Mouse (Mus musculus) gastrocnemius, postnatal 4 days (tissue): ENCODE results near the gene Pstpip1. TPM values are rescaled to one million over a fixed set of nuclear protein-coding genes. Genes with fewer than 3 reads are reported as not detected.
A peak's percentile ranks its signal among the peaks of the same experiment; 100 is the strongest.

Experiments
- DNase-seq, 2 experiments: peaks; one replicate each; pipeline ENCODE4 v3.0.0; 2021 to 2022; ENCODE audit warnings: low spot score in 2 of 2, mixed read lengths in 2 of 2
- total RNA-seq, 2 experiments: library from RNA; stranded (reverse); gene quantifications; 2 replicates each; pipeline ENCODE4 v1.2.3; 2021

Gene Pstpip1
- total RNA-seq, 2 experiments from 2014 or later: 1.3 to 2.0 TPM

GRCm38 (mm10) chr9:56146326-56146923 is 56.7 kb downstream of the Pstpip1 start:
- no peak for DNase-seq

GRCm38 (mm10) chr9:56151745-56152481 is 62.2 kb downstream of the Pstpip1 start:
- DNase-seq: no peak

DNA sequence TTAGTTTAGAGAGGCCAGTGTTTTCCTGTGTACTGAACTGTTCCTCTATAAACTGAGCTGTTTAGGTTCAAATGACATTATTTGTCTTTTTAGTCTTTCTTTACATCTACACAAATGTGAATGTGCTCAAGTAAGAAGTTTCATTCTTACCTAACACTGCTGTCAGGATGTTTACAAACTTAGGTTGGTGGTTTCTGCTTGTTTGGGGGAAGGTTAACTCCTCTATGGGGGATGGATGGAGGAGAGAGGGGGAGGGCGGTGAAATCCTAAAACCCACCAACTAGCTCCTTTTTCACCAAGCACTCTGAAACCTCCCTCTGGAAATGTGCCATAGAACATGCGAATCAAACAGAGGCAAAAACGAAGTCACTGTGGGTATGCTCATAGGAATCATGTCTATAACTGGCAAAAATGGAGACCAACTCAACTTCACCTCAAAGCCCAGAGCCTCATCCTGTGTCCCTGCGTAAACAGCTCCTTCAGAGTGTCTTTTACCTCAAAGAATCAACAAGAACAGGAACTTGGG is 62.8 kb downstream of the Pstpip1 start:
- DNase-seq: no peak

DNA sequence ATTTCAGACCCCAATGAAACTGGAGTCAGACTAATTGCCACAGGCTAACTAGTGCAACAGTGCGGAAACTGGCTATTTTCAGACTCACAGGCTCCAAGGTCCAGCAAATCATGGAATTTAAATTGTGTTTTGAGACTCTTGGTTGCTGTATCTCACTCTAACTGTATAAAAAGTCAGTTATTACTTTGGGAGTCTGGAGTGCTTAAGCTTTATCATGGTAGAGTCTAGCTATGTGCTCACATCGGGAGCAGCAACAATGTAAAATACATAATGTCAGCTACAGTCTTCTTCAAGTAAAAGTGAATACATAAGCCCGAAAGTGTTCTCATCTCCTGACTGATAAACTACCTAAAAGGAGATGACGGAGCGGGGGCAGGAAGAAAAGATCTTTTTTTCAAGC is 64.8 kb downstream of the Pstpip1 start:
- no peak for DNase-seq

DNA sequence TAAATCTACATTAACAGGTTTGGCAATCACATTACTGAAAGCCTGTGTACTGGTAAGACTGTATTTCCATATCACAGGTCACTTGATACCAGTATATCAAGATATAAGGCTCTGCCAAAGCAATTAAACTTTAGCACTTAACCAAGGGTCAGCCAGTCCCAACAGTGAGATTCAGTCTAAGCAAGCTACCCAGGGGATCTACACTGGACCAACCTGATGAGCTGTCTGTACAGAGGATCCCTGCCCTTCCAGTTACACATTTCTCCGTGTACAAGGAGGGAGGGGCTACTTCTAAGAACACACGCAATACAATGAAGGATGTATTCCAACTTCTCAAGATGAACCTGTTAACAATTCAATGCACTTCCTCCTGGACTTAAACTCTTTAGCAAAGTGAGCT is 68.3 kb downstream of the Pstpip1 start:
- no peak for DNase-seq

DNA sequence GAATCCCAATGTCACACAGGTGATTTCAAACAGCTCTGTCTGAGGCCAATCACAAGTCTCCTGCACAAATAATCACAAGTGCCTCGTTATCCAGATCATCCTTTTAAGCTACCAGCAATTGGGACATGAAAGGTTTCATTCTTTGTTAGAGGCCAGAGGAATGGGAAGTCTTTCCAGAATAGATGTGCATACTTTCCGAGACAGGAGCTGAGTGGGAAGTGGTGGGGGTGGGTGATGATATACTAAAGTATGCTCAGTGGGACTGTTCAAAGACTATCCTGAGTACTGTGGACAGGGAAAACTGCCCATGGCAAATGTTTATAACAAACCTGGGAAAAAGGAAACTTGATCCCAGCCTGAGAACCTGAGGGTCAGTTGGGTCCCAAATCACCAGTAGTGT is 69.7 kb downstream of the Pstpip1 start:
- no peak for DNase-seq

- peak; percentile 83 to 91 for DNase-seq
These were observed 70.8 kb downstream of the Pstpip1 start for GRCm38 (mm10) chr9:56160341-56161141.

- DNase-seq: no peak
These were observed 75.6 kb downstream of the Pstpip1 start, which contains the start of gene Tspan3 for GRCm38 (mm10) chr9:56165377-56165776. Gene Tspan3, minus strand, starts transcription at chr9:56165477.

- no peak for DNase-seq
These were observed 76.4 kb downstream of the Pstpip1 start for GRCm38 (mm10) chr9:56166161-56166560.

- DNase-seq: no peak
These were observed 77.9 kb downstream of the Pstpip1 start for GRCm38 (mm10) chr9:56167690-56168089.

DNA sequence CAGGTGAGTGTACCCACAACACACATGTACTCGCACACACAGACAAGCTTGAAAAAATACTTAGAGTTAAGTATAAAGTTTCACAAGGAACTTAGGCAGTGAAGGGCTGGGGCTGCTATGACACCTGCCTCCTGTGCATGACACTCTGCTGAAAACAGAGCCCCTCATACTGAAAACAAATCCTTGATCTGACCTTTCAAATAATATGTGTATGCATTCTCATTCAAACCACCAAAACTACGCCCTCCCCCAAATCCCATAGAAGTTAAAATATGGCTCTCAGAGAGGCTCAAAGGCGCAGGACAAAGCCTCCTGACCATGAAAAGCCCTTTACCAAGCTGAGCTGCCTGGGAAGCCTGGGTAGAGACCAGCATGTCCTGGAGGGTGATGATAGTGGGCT is 85.6 kb downstream of the Pstpip1 start:
- no peak for DNase-seq

DNA sequence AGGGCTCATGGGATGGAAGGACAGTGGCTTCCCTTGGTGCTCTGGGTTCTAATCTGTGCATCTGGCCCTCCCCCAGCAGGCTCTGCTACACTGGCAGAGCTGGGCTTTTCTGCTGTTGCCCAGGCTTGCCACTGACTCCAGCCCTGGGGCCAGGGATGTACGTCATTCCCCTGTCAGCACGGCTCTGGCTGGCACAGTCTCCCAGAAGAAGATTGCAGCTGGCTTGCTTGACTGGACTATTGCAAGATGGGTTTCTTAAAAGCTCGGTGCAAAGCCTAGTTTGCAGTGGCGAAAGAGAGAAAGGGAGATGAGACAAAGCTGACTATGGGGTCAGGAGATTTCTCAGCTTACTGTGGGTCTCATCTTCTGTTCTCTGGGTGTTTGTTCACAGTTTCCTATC is 87.6 kb downstream of the Pstpip1 start:
- DNase-seq: no peak

Other genes with a start within 250 kb of the Pstpip1 start
- 10 to 100 TPM; 14.1 to 14.3 TPM for gene Scaper, start 151.8 kb upstream of the Pstpip1 start, total RNA-seq
- not detected for gene 4930563M21Rik, start 79.4 kb upstream of the Pstpip1 start, total RNA-seq
- gene Rcn2, start 48.1 kb upstream of the Pstpip1 start, total RNA-seq: 10 to 100 TPM; 47.4 to 49.5 TPM
- gene Tspan3, start 75.5 kb downstream of the Pstpip1 start, total RNA-seq: 100 to 1,000 TPM; 187 to 207 TPM